Mouse (Mus musculus) heart, postnatal 0 days (tissue): ENCODE data around the gene Slc20a1.

Experiments
- CTCF ChIP-seq: IDR thresholded peaks from 2 replicates; pipeline ENCODE4 v1.5.1; 2016; ENCODE audit warnings: antibody characterized with exemption, control low read depth, low read depth
- EP300 ChIP-seq: IDR thresholded peaks from 2 replicates; pipeline ENCODE4 v1.6.1; 2016; ENCODE audit warnings: antibody characterized with exemption, low read depth

GRCm38 (mm10) chr2:129148836-129149235 lies 49.7 kb upstream of the Slc20a1 start:
- TF ChIP-seq CTCF (no peak), EP300 (no peak)
